Mouse (Mus musculus) adrenal gland, adult 18-20 months (tissue): ENCODE data around the gene Cd3eap. TPM values are rescaled to one million over a fixed set of nuclear protein-coding genes. Genes with fewer than 3 reads are reported as not detected.
A peak's percentile ranks its signal among the peaks of the same experiment; 100 is the strongest.

Experiments
- DNase-seq, 2 experiments: peaks; one replicate each; pipeline ENCODE4 v3.0.0; 2021 to 2022; ENCODE audit warnings: low spot score in 2 of 2
- microRNA-seq, 2 experiments: library from miRNA; unstranded; fragments of <30 nt; microRNA quantifications; one replicate each; pipeline ENCODE4 v1.2.0; 2021; ENCODE audit warnings: borderline number of aligned reads in 2 of 2
- total RNA-seq, 2 experiments: library from RNA; stranded (reverse); gene quantifications; 1 replicate in 1 of 2; 2 replicates in 1 of 2; pipeline ENCODE4 v1.2.3; 2021

Cd3eap gene
- total RNA-seq, 2 experiments from 2014 or later, result 13.3 to 13.7 TPM

- DNase-seq, result no peak
These were observed 49.9 kb downstream of the Cd3eap start for GRCm38 (mm10) chr7:19309278-19309883.

- peak; percentile 93 to 94 for DNase-seq
These were observed 50.6 kb downstream of the Cd3eap start for GRCm38 (mm10) chr7:19308454-19309277.

- peak; percentile 52 to 62 for DNase-seq
These were observed 51.4 kb downstream of the Cd3eap start for GRCm38 (mm10) chr7:19307739-19308453.

GRCm38 (mm10) chr7:19306819-19307738 lies 52.2 kb downstream of the Cd3eap start:
- no peak for DNase-seq

Small RNA genes lying within 50 kb of the gene (microRNA-seq; reads per million reads assigned to microRNA genes)
- gene Mir343, result 0 reads per million in 2 experiments

Other genes with a start within 250 kb of the Cd3eap start
- gene Gm4969, start 241.1 kb downstream of the Cd3eap start, total RNA-seq, result not detected
- 10 to 100 TPM; 12.6 to 15.4 TPM for gene Fbxo46, start 239.6 kb downstream of the Cd3eap start, total RNA-seq
- 10 to 100 TPM; 13.6 to 14.6 TPM for gene Qpctl, start 210.2 kb downstream of the Cd3eap start, total RNA-seq
- 10 to 100 TPM; 81.7 to 89.5 TPM for gene Snrpd2, start 209.8 kb downstream of the Cd3eap start, total RNA-seq
- gene Gipr, start 193.4 kb downstream of the Cd3eap start, total RNA-seq, result under 1 TPM; 0.60 to 0.70 TPM
- 10 to 100 TPM; 33.9 to 43.9 TPM for gene Eml2, start 183.1 kb downstream of the Cd3eap start, total RNA-seq
- gene Gpr4, start 146.9 kb downstream of the Cd3eap start, total RNA-seq, result 10 to 100 TPM in 1 of 2 experiments, 1 to 10 TPM in 1; 7.7 to 17.3 TPM
- gene Opa3, start 131.1 kb downstream of the Cd3eap start, total RNA-seq, result 10 to 100 TPM; 40.8 to 56.7 TPM
- gene Vasp, start 87.7 kb downstream of the Cd3eap start, total RNA-seq, result 10 to 100 TPM; 42.9 to 56.4 TPM
- not detected for gene Ppm1n, start 79.4 kb downstream of the Cd3eap start, total RNA-seq
- gene Rtn2, start 76.9 kb downstream of the Cd3eap start, total RNA-seq, result 1 to 10 TPM; 5.0 to 8.6 TPM
- 10 to 100 TPM; 15.9 to 23.2 TPM for gene Fosb, start 49.4 kb downstream of the Cd3eap start, total RNA-seq
- gene Ercc1, start 14.7 kb downstream of the Cd3eap start, total RNA-seq, result 10 to 100 TPM; 31.2 to 41.0 TPM
- 1 to 10 TPM; 5.9 to 6.7 TPM for gene Ppp1r13l, start 266 bp upstream of the Cd3eap start, total RNA-seq
- gene Ercc2, start 22.5 kb upstream of the Cd3eap start, total RNA-seq, result 10 to 100 TPM; 27.1 to 30.9 TPM
- gene Klc3, start 44.6 kb upstream of the Cd3eap start, total RNA-seq, result 1 to 10 TPM; 1.3 to 3.7 TPM
- gene Ckm, start 45.3 kb upstream of the Cd3eap start, total RNA-seq, result 10 to 100 TPM in 1 of 2 experiments, not detected in 1; 14.7 TPM
- 10 to 100 TPM; 35.9 to 54.0 TPM for gene Mark4, start 99.3 kb upstream of the Cd3eap start, total RNA-seq
- 10 to 100 TPM; 31.7 to 36.8 TPM for gene Exoc3l2, start 103.8 kb upstream of the Cd3eap start, total RNA-seq
- gene Bloc1s3, start 148.9 kb upstream of the Cd3eap start, total RNA-seq, result 10 to 100 TPM in 1 of 2 experiments, 1 to 10 TPM in 1; 8.4 to 10.0 TPM
- 10 to 100 TPM; 70.0 to 92.4 TPM for gene Trappc6a, start 148.9 kb upstream of the Cd3eap start, total RNA-seq
- gene Nkpd1, start 158.4 kb upstream of the Cd3eap start, total RNA-seq, result under 1 TPM in 1 of 2 experiments, not detected in 1; 0.17 TPM
- 10 to 100 TPM; 72.8 to 73.6 TPM for gene Ppp1r37, start 203.6 kb upstream of the Cd3eap start, total RNA-seq
- 1 to 10 TPM in 1 of 2 experiments, under 1 TPM in 1; 0.46 to 1.2 TPM for gene Zfp296, start 217.8 kb upstream of the Cd3eap start, total RNA-seq
- 10 to 100 TPM; 66.7 to 85.1 TPM for gene Gemin7, start 218.1 kb upstream of the Cd3eap start, total RNA-seq
- 10 to 100 TPM; 36.5 to 36.9 TPM for gene Clasrp, start 245.0 kb upstream of the Cd3eap start, total RNA-seq